Comparison of ENCODE assay signal across 27 mouse cellular contexts in genomic region chr11:108827321-108827720, GRCm38 (mm10).
DNase-seq lines count a peak whose midpoint lies in the region; ATAC-seq and TF ChIP-seq lines count a peak whose summit lies in the region.
"Had no signal": no experiment of that assay in that cellular context is flagged by ENCODE, and none has a peak within 500 bp of the region (broad histone marks: within the 10 kb centered on the region; RNA-seq: fewer than 3 reads in every experiment).

No protein-coding gene starts in this region.

- no peak for TF ChIP-seq CTCF in liver, adult 2 months (IDR thresholded peaks at IDR 0.05; ENCODE audit: low read depth, low read length)
- no peak for TF ChIP-seq CTCF in brain, embryonic 14.5 days (IDR thresholded peaks at IDR 0.05; ENCODE audit: borderline replicate concordance, extremely low read depth, insufficient read depth, insufficient read length)
- no peak for TF ChIP-seq CTCF in intestine, postnatal 0 days (IDR thresholded peaks at IDR 0.05; ENCODE audit: low read depth)

- no peak overlapping the region for H3K27ac ChIP-seq in embryonic facial prominence, embryonic 14.5 days (replicated peaks; ENCODE audit: low read depth, low read length)
- H3K27ac ChIP-seq in embryonic facial prominence, embryonic 10.5 days (replicated peaks): no peak overlapping the region
- H3K27ac ChIP-seq in liver, adult 2 months (replicated peaks; ENCODE audit: insufficient read depth, low read depth, low read length): no peak overlapping the region
- H3K27ac ChIP-seq in liver, embryonic 11.5 days (ENCODE audit: low read depth, low read length): no peak overlapping the region
- H3K27ac ChIP-seq in intestine, postnatal 0 days (ENCODE audit: low read depth, low read length): no peak overlapping the region
- H3K27ac ChIP-seq: embryonic facial prominence, embryonic 12.5 days; forebrain, embryonic 10.5 days; forebrain, embryonic 15.5 days; heart, embryonic 10.5 days; heart, embryonic 15.5 days; kidney, embryonic 15.5 days; liver, embryonic 12.5 days; macrophage; midbrain, embryonic 15.5 days; stomach, embryonic 15.5 days had no signal

- no peak for TF ChIP-seq POLR2A in liver, adult 2 months (IDR thresholded peaks at IDR 0.05; ENCODE audit: extremely low read depth, insufficient read depth, low read length)
- TF ChIP-seq POLR2A in brain, embryonic 14.5 days (IDR thresholded peaks at IDR 0.05; ENCODE audit: borderline replicate concordance, extremely low read depth, insufficient read depth, insufficient read length, poor library complexity, severe bottlenecking): no peak

- H3K9me3 ChIP-seq in embryonic facial prominence, embryonic 14.5 days (ENCODE audit: control insufficient read depth, low read length): peaks cover 7% of the 10 kb centered on the region; the same call in 1 of the 2 replicates
- H3K9me3 ChIP-seq in embryonic facial prominence, embryonic 10.5 days: peaks cover 4% of the 10 kb centered on the region; the same call in 1 of the 2 replicates
- H3K9me3 ChIP-seq in liver, embryonic 11.5 days (ENCODE audit: control insufficient read depth, low read length): no peaks in the 10 kb centered on the region
- no peaks in the 10 kb centered on the region for H3K9me3 ChIP-seq in intestine, postnatal 0 days (ENCODE audit: control insufficient read depth)
- H3K9me3 ChIP-seq: embryonic facial prominence, embryonic 12.5 days; forebrain, embryonic 15.5 days; heart, embryonic 10.5 days; heart, embryonic 15.5 days; kidney, embryonic 15.5 days; midbrain, embryonic 15.5 days; stomach, embryonic 15.5 days had no signal

- peak; percentile 2 for DNase-seq in cerebellum, adult 11-12 months
- DNase-seq in cerebellum, adult 8-10 months: no peak
- DNase-seq in embryonic facial prominence, embryonic 14.5 days (ENCODE audit: low spot score): peak; percentile 46
- DNase-seq in embryonic facial prominence, embryonic 10.5 days (ENCODE audit: low spot score): no peak
- peak; percentile 74 for DNase-seq in liver, adult 2 months (ENCODE audit: extremely low read depth, low read depth, low spot score)
- DNase-seq in liver, embryonic 11.5 days (ENCODE audit: low spot score): no peak
- DNase-seq in brain, embryonic 14.5 days (ENCODE audit: low read depth): peak; percentile 41
- DNase-seq: adrenal gland, postnatal 14 days; gastrocnemius, postnatal 25 days; heart, adult 11 months; kidney, postnatal 25 days; liver, postnatal 0 days; lung, postnatal 10 days; right cerebral cortex, postnatal 25 days had no signal

- H3K9ac ChIP-seq in embryonic facial prominence, embryonic 14.5 days (ENCODE audit: low read depth, low read length): no peak overlapping the region
- H3K9ac ChIP-seq in liver, adult 2 months (ENCODE audit: low read depth, low read length): no peak overlapping the region
- H3K9ac ChIP-seq in liver, embryonic 11.5 days (ENCODE audit: low read depth, low read length): no peak overlapping the region
- H3K9ac ChIP-seq in intestine, postnatal 0 days (ENCODE audit: low read depth, low read length): no peak overlapping the region
- H3K9ac ChIP-seq: embryonic facial prominence, embryonic 12.5 days; forebrain, embryonic 15.5 days; heart, embryonic 15.5 days; kidney, embryonic 15.5 days; liver, embryonic 12.5 days; liver, postnatal 0 days; midbrain, embryonic 15.5 days; stomach, embryonic 15.5 days had no signal

- no peaks in the 10 kb centered on the region; the same call in 1 of the 2 replicates for H3K4me1 ChIP-seq in embryonic facial prominence, embryonic 14.5 days (ENCODE audit: control insufficient read depth, insufficient read depth, low read length)
- H3K4me1 ChIP-seq in embryonic facial prominence, embryonic 10.5 days: peaks cover 9% of the 10 kb centered on the region
- H3K4me1 ChIP-seq in liver, adult 2 months (ENCODE audit: control insufficient read depth, insufficient read depth, low read length): peaks cover 3% of the 10 kb centered on the region
- H3K4me1 ChIP-seq in liver, embryonic 11.5 days (replicated peaks; ENCODE audit: control insufficient read depth, insufficient read depth, low read length): no peaks in the 10 kb centered on the region
- no peaks in the 10 kb centered on the region for H3K4me1 ChIP-seq in intestine, postnatal 0 days (replicated peaks; ENCODE audit: control insufficient read depth, insufficient read depth, low read length)
- H3K4me1 ChIP-seq: forebrain, embryonic 15.5 days; kidney, embryonic 15.5 days; liver, embryonic 12.5 days; stomach, embryonic 15.5 days had no signal

- H3K27me3 ChIP-seq in embryonic facial prominence, embryonic 14.5 days (replicated peaks; ENCODE audit: control insufficient read depth, insufficient read depth, low read length): no peaks in the 10 kb centered on the region
- no peaks in the 10 kb centered on the region for H3K27me3 ChIP-seq in embryonic facial prominence, embryonic 10.5 days (replicated peaks; ENCODE audit: low read depth, poor library complexity, severe bottlenecking)
- no peaks in the 10 kb centered on the region for H3K27me3 ChIP-seq in liver, adult 2 months (ENCODE audit: control insufficient read depth, insufficient read depth, low read length)
- H3K27me3 ChIP-seq in liver, embryonic 11.5 days (replicated peaks; ENCODE audit: control insufficient read depth, insufficient read depth, low read length): no peaks in the 10 kb centered on the region
- no peaks in the 10 kb centered on the region for H3K27me3 ChIP-seq in intestine, postnatal 0 days (replicated peaks; ENCODE audit: control insufficient read depth, insufficient read depth, low read length)
- H3K27me3 ChIP-seq: CH12.LX; embryonic facial prominence, embryonic 12.5 days; forebrain, embryonic 15.5 days; heart, embryonic 15.5 days; kidney, embryonic 15.5 days; liver, embryonic 12.5 days; midbrain, embryonic 15.5 days; stomach, embryonic 15.5 days had no signal

- no peak overlapping the region for H3K4me2 ChIP-seq in embryonic facial prominence, embryonic 14.5 days (ENCODE audit: low read depth, low read length)
- no peak overlapping the region for H3K4me2 ChIP-seq in liver, embryonic 11.5 days
- no peak overlapping the region for H3K4me2 ChIP-seq in intestine, postnatal 0 days (replicated peaks; ENCODE audit: low read depth)
- H3K4me2 ChIP-seq: embryonic facial prominence, embryonic 12.5 days; forebrain, embryonic 15.5 days; heart, embryonic 15.5 days; kidney, embryonic 15.5 days; liver, embryonic 12.5 days; midbrain, embryonic 15.5 days; stomach, embryonic 15.5 days had no signal

- peaks cover 4% of the 10 kb centered on the region; the same call in 1 of the 2 replicates for H3K36me3 ChIP-seq in embryonic facial prominence, embryonic 14.5 days (ENCODE audit: control insufficient read depth, insufficient read depth, low read length)
- H3K36me3 ChIP-seq in embryonic facial prominence, embryonic 10.5 days (replicated peaks): no peaks in the 10 kb centered on the region
- no peaks in the 10 kb centered on the region for H3K36me3 ChIP-seq in liver, adult 2 months (ENCODE audit: control insufficient read depth, insufficient read depth, low read length)
- H3K36me3 ChIP-seq in liver, embryonic 11.5 days (ENCODE audit: control insufficient read depth, insufficient read depth, low read length): no peaks in the 10 kb centered on the region
- no peaks in the 10 kb centered on the region for H3K36me3 ChIP-seq in intestine, postnatal 0 days (ENCODE audit: control insufficient read depth, insufficient read depth)
- H3K36me3 ChIP-seq: embryonic facial prominence, embryonic 12.5 days; forebrain, embryonic 15.5 days; heart, embryonic 15.5 days; liver, embryonic 12.5 days; midbrain, embryonic 15.5 days; stomach, embryonic 15.5 days had no signal

- no peaks in the 10 kb centered on the region for H3K79me2 ChIP-seq in liver, adult 2 months (ENCODE audit: control insufficient read depth, insufficient read depth, low read length)

- ATAC-seq in embryonic facial prominence, embryonic 14.5 days (ENCODE audit: low read depth): no peak
- ATAC-seq in liver, embryonic 11.5 days (replicated peaks; ENCODE audit: low FRiP score): no peak
- no peak for ATAC-seq in intestine, postnatal 0 days
- ATAC-seq: forebrain, embryonic 15.5 days; intestine, embryonic 16.5 days; liver, embryonic 12.5 days; liver, postnatal 0 days; midbrain, embryonic 15.5 days had no signal

- no peak overlapping the region for H3K4me3 ChIP-seq in embryonic facial prominence, embryonic 14.5 days (ENCODE audit: low read depth, low read length)
- H3K4me3 ChIP-seq in embryonic facial prominence, embryonic 10.5 days: no peak overlapping the region
- no peak overlapping the region for H3K4me3 ChIP-seq in liver, adult 2 months (ENCODE audit: insufficient read depth, low read depth, low read length)
- no peak overlapping the region for H3K4me3 ChIP-seq in liver, embryonic 11.5 days (ENCODE audit: low read depth, low read length)
- H3K4me3 ChIP-seq in intestine, postnatal 0 days (ENCODE audit: low read depth, low read length): no peak overlapping the region
- H3K4me3 ChIP-seq: embryonic facial prominence, embryonic 12.5 days; forebrain, embryonic 10.5 days; forebrain, embryonic 15.5 days; heart, embryonic 10.5 days; heart, embryonic 15.5 days; kidney, embryonic 15.5 days; liver, embryonic 12.5 days; midbrain, embryonic 15.5 days; stomach, embryonic 15.5 days had no signal

Comparison
In these comparisons a context has a peak if more than half of its experiments do, and no peak if none do; other contexts are left out.
1. DNase-seq: peak in cerebellum, adult 11-12 months (single experiment), embryonic facial prominence, embryonic 14.5 days (single experiment), liver, adult 2 months (single experiment) and brain, embryonic 14.5 days (single experiment); none in cerebellum, adult 8-10 months (single experiment), embryonic facial prominence, embryonic 10.5 days (single experiment) and liver, embryonic 11.5 days (single experiment).